Mouse (Mus musculus): ENCODE data around the gene Cpm. TPM values are rescaled to one million over a fixed set of nuclear protein-coding genes. Genes with fewer than 3 reads are reported as not detected.

Gene Cpm
- polyA plus RNA-seq, 1 experiment from 2014 or later, result 4.6 TPM

DNA sequence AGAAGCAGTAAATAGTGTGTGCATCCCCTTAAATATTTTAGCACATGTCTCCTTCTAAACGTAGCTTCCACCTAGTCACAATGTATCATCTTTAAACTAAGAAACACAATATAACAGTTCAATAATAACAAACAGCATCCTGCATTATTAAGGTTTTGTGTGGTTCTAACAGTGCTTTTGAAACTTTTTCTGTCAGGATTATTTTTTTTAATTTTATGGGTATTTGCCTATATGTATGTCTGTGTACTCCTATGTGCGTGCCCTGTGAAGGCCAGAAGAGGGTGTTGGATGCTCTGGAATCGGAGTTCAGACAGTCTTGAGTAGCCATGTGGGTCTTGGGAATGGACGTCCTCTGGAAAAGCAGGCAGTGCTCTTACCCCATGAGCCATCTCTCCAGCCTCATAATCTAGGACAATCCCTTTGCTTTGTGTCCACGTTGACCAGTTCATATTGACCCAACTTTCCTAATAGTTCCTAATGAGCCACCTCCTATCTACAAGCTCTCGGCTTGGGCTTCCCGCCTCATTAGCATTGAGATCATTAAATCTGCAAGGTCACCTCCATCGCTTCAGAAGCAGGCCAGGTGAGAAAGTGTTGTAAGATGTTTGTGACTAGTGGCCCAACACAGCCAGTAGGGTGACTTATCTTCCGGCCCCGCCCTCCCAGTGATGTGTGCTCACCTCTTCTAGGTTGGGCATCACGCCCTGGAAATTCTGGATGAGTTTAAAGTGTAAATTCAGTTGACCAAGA lies 20.2 kb downstream of the Cpm start:
- no peak overlapping the region for H3K4me2 ChIP-seq (ENCODE audit: low read length)
- H3K27me3 ChIP-seq (replicated peaks; ENCODE audit: control insufficient read depth, insufficient read depth, low read length), result no peaks in the 10 kb centered on the region
- 90% methylated on average over 11 of the region's 11 CpGs for WGBS
- no peak for ATAC-seq
- H3K9ac ChIP-seq (replicated peaks; ENCODE audit: low read depth, low read length), result no peak overlapping the region
- H3K4me1 ChIP-seq (replicated peaks; ENCODE audit: control insufficient read depth, insufficient read depth, low read length), result peaks cover 10% of the 10 kb centered on the region
- no peaks in the 10 kb centered on the region for H3K36me3 ChIP-seq (ENCODE audit: control insufficient read depth, insufficient read depth)
- no peaks in the 10 kb centered on the region for H3K9me3 ChIP-seq (ENCODE audit: control insufficient read depth, low read length)
- H3K4me3 ChIP-seq (replicated peaks; ENCODE audit: low read length), result no peak overlapping the region
- no peak overlapping the region for H3K27ac ChIP-seq (ENCODE audit: low read length)

DNA sequence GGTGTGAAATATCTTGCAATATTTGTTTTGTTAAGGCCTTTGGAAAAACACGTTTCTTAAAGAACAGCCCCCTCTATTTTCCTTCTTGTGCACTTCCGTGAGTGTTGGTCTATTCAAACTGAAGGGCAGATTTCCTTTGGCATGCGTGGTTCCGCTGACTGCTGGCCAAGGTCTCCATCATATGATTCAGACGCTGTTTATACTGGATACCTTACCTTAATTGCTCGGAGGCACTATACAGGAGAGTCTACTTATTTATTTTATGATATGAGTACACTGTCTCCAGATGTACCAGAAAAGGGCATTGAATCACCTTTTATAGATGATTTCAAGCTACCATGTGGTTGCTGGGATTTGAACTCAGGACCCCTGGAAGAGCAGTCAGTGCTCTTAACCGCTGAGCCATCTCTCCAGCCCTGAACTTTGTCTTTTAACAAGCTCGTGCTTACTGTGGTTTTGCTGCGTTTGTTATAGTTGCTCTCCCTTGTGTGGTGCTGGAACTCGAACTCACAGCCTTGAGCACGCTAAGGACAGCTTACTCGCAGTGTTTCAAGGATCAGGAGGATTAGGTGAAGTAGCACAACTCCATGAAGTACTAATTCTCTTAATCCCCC lies 20.8 kb downstream of the Cpm start:
- no peaks in the 10 kb centered on the region for H3K27me3 ChIP-seq (replicated peaks; ENCODE audit: control insufficient read depth, insufficient read depth, low read length)
- no peak for ATAC-seq
- H3K4me3 ChIP-seq (replicated peaks; ENCODE audit: low read length), result no peak overlapping the region
- H3K27ac ChIP-seq (ENCODE audit: low read length), result no peak overlapping the region
- H3K4me1 ChIP-seq (replicated peaks; ENCODE audit: control insufficient read depth, insufficient read depth, low read length), result peaks cover 10% of the 10 kb centered on the region
- H3K9ac ChIP-seq (replicated peaks; ENCODE audit: low read depth, low read length), result no peak overlapping the region
- H3K9me3 ChIP-seq (ENCODE audit: control insufficient read depth, low read length), result no peaks in the 10 kb centered on the region
- H3K36me3 ChIP-seq (ENCODE audit: control insufficient read depth, insufficient read depth), result no peaks in the 10 kb centered on the region
- H3K4me2 ChIP-seq (ENCODE audit: low read length), result no peak overlapping the region
- 88% methylated on average over 12 of the region's 12 CpGs for WGBS

DNA sequence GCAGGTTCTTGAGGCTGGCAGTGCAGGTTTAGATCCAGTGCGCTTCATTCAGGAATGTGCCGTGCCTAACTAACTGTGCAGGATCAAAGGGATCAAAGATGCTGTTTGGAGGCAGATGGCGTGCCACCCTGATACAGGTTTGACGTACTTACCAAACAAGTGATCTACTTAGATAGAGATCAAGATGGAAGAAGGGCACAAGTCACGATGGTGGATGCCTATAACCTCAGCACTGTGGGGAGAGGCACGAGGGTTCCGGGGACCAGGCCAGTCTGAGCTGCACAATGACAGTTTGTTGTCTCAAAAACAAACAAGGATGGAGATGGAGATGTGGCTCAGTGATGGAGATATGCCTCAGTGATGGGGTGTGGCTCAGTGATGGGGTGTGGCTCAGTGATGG lies 21.4 kb downstream of the Cpm start:
- Histone ChIP-seq H3K4me1 (replicated peaks; ENCODE audit: control insufficient read depth, insufficient read depth, low read length) (peaks cover 10% of the 10 kb centered on the region), H3K4me2 (ENCODE audit: low read length) (no peak overlapping the region), H3K4me3 (replicated peaks; ENCODE audit: low read length) (no peak overlapping the region), H3K9ac (replicated peaks; ENCODE audit: low read depth, low read length) (no peak overlapping the region), H3K9me3 (ENCODE audit: control insufficient read depth, low read length) (no peaks in the 10 kb centered on the region), H3K27ac (ENCODE audit: low read length) (no peak overlapping the region), H3K36me3 (ENCODE audit: control insufficient read depth, insufficient read depth) (no peaks in the 10 kb centered on the region), H3K27me3 (replicated peaks; ENCODE audit: control insufficient read depth, insufficient read depth, low read length) (no peaks in the 10 kb centered on the region)
- 89% methylated on average over 7 of the region's 7 CpGs for WGBS
- ATAC-seq, result no peak

DNA sequence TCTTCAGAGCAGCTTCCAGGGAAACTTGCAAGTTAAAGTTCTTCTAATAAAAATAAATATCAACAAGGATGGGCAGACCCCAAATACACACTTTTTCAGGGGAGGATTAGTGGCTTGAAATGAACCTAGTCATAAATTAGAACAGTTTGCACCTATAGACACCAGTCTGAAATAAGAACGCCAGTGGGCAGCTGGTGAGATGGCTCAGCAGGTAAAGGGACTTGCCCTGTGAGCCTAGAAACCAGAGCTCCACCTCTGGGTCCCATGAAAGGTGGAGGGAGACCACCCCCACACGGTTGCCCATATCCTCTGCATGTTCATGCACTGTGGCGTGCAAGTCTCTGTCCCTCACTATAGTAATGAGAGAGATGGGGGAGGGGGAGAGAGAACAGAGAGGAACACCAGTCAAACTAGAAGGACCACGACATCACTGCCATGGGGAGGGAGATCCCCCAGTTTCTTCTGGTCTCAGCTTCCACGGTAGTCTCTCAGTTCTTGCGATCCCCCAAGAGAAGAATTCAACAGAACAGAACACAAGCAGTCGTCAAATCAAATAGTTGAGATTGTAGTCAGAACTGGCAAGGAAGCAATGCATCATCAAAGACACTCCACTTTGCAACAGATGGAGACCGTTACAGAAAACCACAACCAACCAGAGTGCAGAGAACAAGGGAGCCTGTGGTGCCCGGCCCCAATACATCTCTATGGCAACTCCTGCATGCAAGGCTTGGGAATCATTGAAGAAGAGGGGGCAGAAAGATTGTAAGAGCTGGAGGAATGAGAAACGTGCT lies 22.5 kb downstream of the Cpm start:
- Histone ChIP-seq H3K36me3 (ENCODE audit: control insufficient read depth, insufficient read depth) (no peaks in the 10 kb centered on the region), H3K9ac (replicated peaks; ENCODE audit: low read depth, low read length) (no peak overlapping the region), H3K27ac (ENCODE audit: low read length) (no peak overlapping the region), H3K4me1 (replicated peaks; ENCODE audit: control insufficient read depth, insufficient read depth, low read length) (peaks cover 10% of the 10 kb centered on the region), H3K4me2 (ENCODE audit: low read length) (no peak overlapping the region), H3K4me3 (replicated peaks; ENCODE audit: low read length) (no peak overlapping the region), H3K9me3 (ENCODE audit: control insufficient read depth, low read length) (no peaks in the 10 kb centered on the region), H3K27me3 (replicated peaks; ENCODE audit: control insufficient read depth, insufficient read depth, low read length) (no peaks in the 10 kb centered on the region)
- no peak; the same call in 1 of the 2 replicates for ATAC-seq
- 73% methylated on average over 10 of the region's 10 CpGs for WGBS

DNA sequence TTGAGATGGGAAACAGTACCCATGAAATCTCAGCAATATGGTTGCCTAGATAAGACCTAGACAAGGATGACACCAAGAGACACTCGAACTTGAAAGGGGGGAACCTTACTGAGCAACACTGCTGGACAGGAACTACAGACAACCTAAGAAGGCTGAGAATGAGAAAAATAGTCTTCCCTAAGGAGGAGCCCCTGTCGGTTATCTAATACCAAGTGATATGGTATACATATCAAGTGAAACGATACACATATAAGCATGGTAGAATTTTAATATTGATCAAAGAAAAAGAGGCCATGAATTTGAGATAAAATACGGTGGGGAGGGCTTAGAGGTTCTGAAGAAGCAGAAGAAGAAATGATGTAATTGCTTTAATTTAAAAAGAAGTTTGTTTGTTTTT lies 23.1 kb downstream of the Cpm start:
- H3K4me2 ChIP-seq (ENCODE audit: low read length), result no peak overlapping the region
- no peak overlapping the region for H3K4me3 ChIP-seq (replicated peaks; ENCODE audit: low read length)
- no peaks in the 10 kb centered on the region for H3K36me3 ChIP-seq (ENCODE audit: control insufficient read depth, insufficient read depth)
- H3K27ac ChIP-seq (ENCODE audit: low read length), result no peak overlapping the region
- no peaks in the 10 kb centered on the region for H3K9me3 ChIP-seq (ENCODE audit: control insufficient read depth, low read length)
- WGBS, result 96% methylated on average over 4 of the region's 4 CpGs
- ATAC-seq, result no peak
- H3K27me3 ChIP-seq (replicated peaks; ENCODE audit: control insufficient read depth, insufficient read depth, low read length), result no peaks in the 10 kb centered on the region
- peaks cover 5% of the 10 kb centered on the region for H3K4me1 ChIP-seq (replicated peaks; ENCODE audit: control insufficient read depth, insufficient read depth, low read length)
- H3K9ac ChIP-seq (replicated peaks; ENCODE audit: low read depth, low read length), result no peak overlapping the region

DNA sequence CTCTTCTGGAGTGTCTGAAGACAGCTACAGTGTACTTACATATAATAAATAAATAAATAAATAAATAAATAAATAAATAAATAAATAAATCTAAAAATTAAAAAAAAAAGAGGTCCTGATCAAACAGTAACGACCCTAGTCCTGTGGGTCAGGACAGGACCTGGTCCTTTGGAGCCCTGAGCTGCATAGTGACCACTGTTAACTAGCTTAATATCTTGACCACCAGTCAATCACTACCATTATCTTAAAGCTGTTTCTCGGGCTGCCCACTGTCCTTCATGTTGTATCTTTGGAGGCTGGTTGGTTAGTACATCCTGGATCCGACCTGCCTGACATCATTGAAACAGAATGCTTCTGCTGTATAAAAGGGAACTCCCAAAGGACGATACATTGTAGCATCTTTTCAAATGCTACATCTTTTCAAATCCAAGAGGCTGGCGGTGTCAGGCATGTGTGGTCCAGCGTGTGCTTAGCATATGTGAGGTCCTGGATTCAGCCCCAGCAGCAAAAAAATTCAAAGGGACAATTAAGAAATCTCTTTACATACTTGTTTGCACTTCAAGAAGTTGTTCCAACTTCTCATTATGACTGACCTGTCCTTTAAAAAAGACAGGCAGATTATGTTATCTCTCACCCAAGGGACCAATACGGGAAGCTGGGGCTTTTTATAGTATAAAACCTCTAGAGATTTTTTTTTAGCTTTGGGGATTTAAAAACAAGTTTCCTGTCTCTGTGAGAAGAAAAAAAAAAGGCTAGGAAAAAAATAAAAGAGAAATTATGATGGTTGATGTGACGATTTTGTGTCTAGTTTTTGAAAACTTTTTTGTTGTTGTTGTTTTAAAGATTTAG lies 23.9 kb downstream of the Cpm start:
- Histone ChIP-seq H3K4me2 (ENCODE audit: low read length) (no peak overlapping the region), H3K4me1 (replicated peaks; ENCODE audit: control insufficient read depth, insufficient read depth, low read length) (no peaks in the 10 kb centered on the region)
- WGBS, result 76% methylated on average over 8 of the region's 8 CpGs

DNA sequence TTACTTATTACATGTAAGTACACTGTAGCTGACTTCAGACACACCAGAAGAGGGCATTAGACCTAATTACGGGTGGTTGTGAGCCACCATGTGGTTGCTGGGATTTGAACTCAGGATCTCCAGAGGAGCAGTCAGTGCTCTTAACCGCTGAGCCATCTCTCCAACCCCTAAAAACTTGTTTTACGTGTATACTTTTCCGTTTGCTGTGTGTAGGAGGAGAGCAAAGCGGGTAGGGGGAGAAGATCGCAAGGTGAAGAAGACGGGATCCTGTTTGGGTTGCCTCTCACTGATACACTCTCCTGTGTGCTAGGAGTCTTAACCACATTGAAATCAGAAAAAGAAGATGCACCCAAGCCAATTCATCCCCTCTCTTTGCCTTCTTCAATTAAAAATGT lies 24.5 kb downstream of the Cpm start:
- no peaks in the 10 kb centered on the region for H3K27me3 ChIP-seq (replicated peaks; ENCODE audit: control insufficient read depth, insufficient read depth, low read length)
- H3K27ac ChIP-seq (ENCODE audit: low read length), result no peak overlapping the region
- no peak for ATAC-seq
- H3K4me3 ChIP-seq (replicated peaks; ENCODE audit: low read length), result no peak overlapping the region
- 92% methylated on average over 7 of the region's 7 CpGs for WGBS
- no peak overlapping the region for H3K9ac ChIP-seq (replicated peaks; ENCODE audit: low read depth, low read length)
- no peaks in the 10 kb centered on the region for H3K4me1 ChIP-seq (replicated peaks; ENCODE audit: control insufficient read depth, insufficient read depth, low read length)
- no peaks in the 10 kb centered on the region for H3K36me3 ChIP-seq (ENCODE audit: control insufficient read depth, insufficient read depth)
- no peak overlapping the region for H3K4me2 ChIP-seq (ENCODE audit: low read length)
- no peaks in the 10 kb centered on the region for H3K9me3 ChIP-seq (ENCODE audit: control insufficient read depth, low read length)

More for the DNA sequence above, 23.9 kb downstream of the Cpm start:
- Histone ChIP-seq H3K9me3 (ENCODE audit: control insufficient read depth, low read length) (no peaks in the 10 kb centered on the region), H3K27ac (ENCODE audit: low read length) (no peak overlapping the region), H3K4me3 (replicated peaks; ENCODE audit: low read length) (no peak overlapping the region), H3K36me3 (ENCODE audit: control insufficient read depth, insufficient read depth) (no peaks in the 10 kb centered on the region), H3K9ac (replicated peaks; ENCODE audit: low read depth, low read length) (no peak overlapping the region), H3K27me3 (replicated peaks; ENCODE audit: control insufficient read depth, insufficient read depth, low read length) (no peaks in the 10 kb centered on the region)
- ATAC-seq, result no peak

DNA sequence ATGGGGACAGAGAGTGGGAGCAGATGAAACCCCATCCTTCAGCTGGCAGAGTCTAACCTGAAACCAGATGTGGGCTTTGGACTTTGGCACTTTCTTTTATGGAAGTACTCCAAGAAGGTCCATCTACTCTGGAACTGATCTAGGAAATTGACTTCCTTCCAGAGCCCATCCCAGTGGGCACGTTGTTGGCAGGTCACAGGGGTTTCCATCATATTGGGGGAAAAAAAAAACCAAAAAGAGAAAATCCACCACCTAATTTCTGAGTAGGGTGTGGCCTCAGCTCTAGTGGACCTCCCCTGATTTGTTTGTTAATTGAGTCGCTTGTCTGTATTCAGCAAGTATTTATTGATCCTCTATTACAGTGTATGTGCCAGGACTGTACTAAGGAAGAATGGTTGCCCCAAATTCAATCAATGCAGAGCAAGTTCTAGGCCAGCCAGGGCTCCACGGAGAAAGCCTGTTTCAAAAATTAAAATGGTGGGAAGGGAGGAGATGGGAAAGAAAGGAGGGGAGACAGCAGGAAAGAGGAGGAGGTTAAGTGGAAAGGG lies 25.4 kb downstream of the Cpm start:
- Histone ChIP-seq H3K9me3 (ENCODE audit: control insufficient read depth, low read length) (no peaks in the 10 kb centered on the region), H3K4me2 (ENCODE audit: low read length) (no peak overlapping the region), H3K9ac (replicated peaks; ENCODE audit: low read depth, low read length) (no peak overlapping the region), H3K4me1 (replicated peaks; ENCODE audit: control insufficient read depth, insufficient read depth, low read length) (no peaks in the 10 kb centered on the region), H3K27ac (ENCODE audit: low read length) (no peak overlapping the region), H3K27me3 (replicated peaks; ENCODE audit: control insufficient read depth, insufficient read depth, low read length) (no peaks in the 10 kb centered on the region), H3K36me3 (ENCODE audit: control insufficient read depth, insufficient read depth) (no peaks in the 10 kb centered on the region), H3K4me3 (replicated peaks; ENCODE audit: low read length) (no peak overlapping the region)
- ATAC-seq, result no peak
- 85% methylated on average over 3 of the region's 3 CpGs for WGBS
